Mouse (Mus musculus) heart, embryonic 15.5 days (tissue): Measurements from ENCODE around the gene Ambra1. TPM values are rescaled to one million over a fixed set of nuclear protein-coding genes. Genes with fewer than 3 reads are reported as not detected.

Experiments
- ATAC-seq: fragments of 200-750 bp; cut with Nextera tagmentation; replicated peaks from 2 replicates; pipeline ENCODE4 v1.8.0; 2017; ENCODE audit warnings: low read depth, moderate TSS enrichment; ENCODE audit not compliant: insufficient number of reproducible peaks, insufficient read depth, low FRiP score
- H3K27ac ChIP-seq: fragments of 300-500 bp; sonication (generic); 2 replicates; pipeline ENCODE4 v1.5.1; 2015; ENCODE audit warnings: mild to moderate bottlenecking, inconsistent platforms
- H3K27me3 ChIP-seq: fragments of 300-500 bp; sonication (generic); 2 replicates; pipeline ENCODE4 v1.6.1; 2015; ENCODE audit warnings: inconsistent platforms
- H3K36me3 ChIP-seq: fragments of 300-500 bp; sonication (generic); 2 replicates; pipeline ENCODE4 v1.6.1; 2015; ENCODE audit warnings: mild to moderate bottlenecking, inconsistent platforms
- H3K4me1 ChIP-seq: fragments of 300-500 bp; sonication (generic); replicated peaks from 2 replicates; pipeline ENCODE4 v1.6.1; 2015; ENCODE audit warnings: inconsistent platforms
- H3K4me2 ChIP-seq: fragments of 300-500 bp; sonication (generic); 2 replicates; pipeline ENCODE4 v1.6.1; 2015; ENCODE audit warnings: inconsistent platforms, mild to moderate bottlenecking, moderate library complexity
- H3K4me3 ChIP-seq: fragments of 300-500 bp; sonication (generic); 2 replicates; pipeline ENCODE4 v1.5.1; 2015; ENCODE audit warnings: mild to moderate bottlenecking, inconsistent platforms
- H3K9ac ChIP-seq: fragments of 300-500 bp; sonication (generic); 2 replicates; pipeline ENCODE4 v1.6.1; 2015; ENCODE audit warnings: mild to moderate bottlenecking, inconsistent platforms
- H3K9me3 ChIP-seq: fragments of 300-500 bp; sonication (generic); replicated peaks from 2 replicates; pipeline ENCODE4 v1.6.1; 2016; ENCODE audit warnings: inconsistent platforms
- WGBS: fragments of 180-500 bp; shearing (Covaris S2); methylation state at CpG from one replicate; pipeline ENCODE4 v1.1.7; 2015; ENCODE audit warnings: mixed read lengths; 5-methylcytosine and 5-hydroxymethylcytosine counted together
- polyA plus RNA-seq: library from polyadenylated mRNA; unstranded; fragments of >200 nt; fragmentation: Nextera tagmentation; extraction: Ambion mirVana; gene quantifications from 2 replicates; pipeline ENCODE4 v1.2.1, GENCODE M21; 2015

Ambra1 gene
- polyA plus RNA-seq, 1 experiment from 2014 or later, result 8.6 TPM

- no peaks in the 10 kb centered on the region for H3K4me1 ChIP-seq
- no peaks in the 10 kb centered on the region for H3K27me3 ChIP-seq
- ATAC-seq, result no peak
- WGBS, result 83% methylated on average over 3 of the region's 3 CpGs
- H3K9me3 ChIP-seq, result no peaks in the 10 kb centered on the region
- no peak overlapping the region for H3K9ac ChIP-seq
- no peak overlapping the region for H3K4me3 ChIP-seq
- H3K36me3 ChIP-seq, result peaks cover 13% of the 10 kb centered on the region; the same call in 1 of the 2 replicates
- no peak overlapping the region for H3K27ac ChIP-seq
- no peak overlapping the region for H3K4me2 ChIP-seq
Measured at GRCm38 (mm10) chr2:91903171-91903925, 173.4 kb downstream of the Ambra1 start.

DNA sequence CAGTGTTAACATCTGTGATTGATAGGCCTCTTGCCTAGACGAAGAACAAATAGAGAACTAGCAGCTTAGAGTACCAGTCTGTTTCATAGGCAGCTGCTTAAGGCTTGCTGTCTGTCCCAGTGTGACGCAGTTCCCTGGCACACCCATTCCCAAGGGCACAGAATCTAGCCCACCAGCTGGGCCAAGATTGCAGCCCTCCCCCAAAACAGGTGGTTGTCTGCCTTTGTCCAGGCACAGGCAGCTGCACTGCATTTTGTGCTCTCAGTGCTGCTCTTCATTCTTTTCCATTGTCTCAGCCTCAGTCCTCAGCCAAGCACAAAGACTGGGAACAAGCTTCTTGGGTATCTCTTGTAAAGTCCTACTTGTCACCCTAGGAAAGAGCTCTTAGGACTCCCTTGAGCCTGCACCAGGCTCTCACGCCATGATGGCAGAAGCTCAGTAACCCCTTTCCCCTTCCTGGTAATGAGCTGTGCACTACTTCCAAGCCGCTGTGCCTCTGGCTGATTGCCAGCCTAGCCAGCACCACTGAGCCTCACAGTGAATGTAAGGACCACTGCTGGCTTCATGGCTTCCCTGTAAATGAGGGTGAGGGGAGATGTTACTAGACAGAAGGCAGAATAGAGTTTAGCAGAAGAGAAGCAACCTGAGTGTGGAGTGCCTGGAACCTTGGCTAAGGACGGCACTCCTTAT, 174.8 kb downstream of the Ambra1 start:
- H3K9me3 ChIP-seq, result no peaks in the 10 kb centered on the region
- H3K27me3 ChIP-seq, result no peaks in the 10 kb centered on the region
- no peak overlapping the region for H3K27ac ChIP-seq
- no peak for ATAC-seq
- no peak overlapping the region for H3K9ac ChIP-seq
- H3K4me1 ChIP-seq, result no peaks in the 10 kb centered on the region
- no peak overlapping the region for H3K4me2 ChIP-seq
- H3K4me3 ChIP-seq, result no peak overlapping the region
- WGBS, result 70% methylated on average over 5 of the region's 5 CpGs
- peaks cover 13% of the 10 kb centered on the region; the same call in 1 of the 2 replicates for H3K36me3 ChIP-seq

DNA sequence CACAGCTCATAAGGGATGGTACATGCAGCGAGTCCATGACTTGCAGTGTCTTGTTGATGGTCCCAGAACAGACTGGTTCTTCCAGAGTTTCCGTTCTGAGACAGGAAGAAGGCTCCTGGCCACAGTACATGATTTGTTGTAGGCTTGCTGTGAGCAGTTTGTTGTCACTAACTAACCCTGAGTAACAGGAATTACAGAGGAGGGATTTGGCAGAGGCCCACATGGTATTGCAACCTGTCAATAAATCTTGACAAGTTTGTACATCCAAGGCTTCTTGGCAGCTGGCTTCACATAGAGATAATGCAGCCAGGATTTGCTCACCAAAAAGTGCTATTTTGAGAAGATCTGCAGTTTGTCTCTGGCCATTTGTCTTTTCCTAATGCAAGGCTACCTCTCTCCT, 176.2 kb downstream of the Ambra1 start:
- H3K9me3 ChIP-seq, result no peaks in the 10 kb centered on the region
- H3K9ac ChIP-seq, result no peak overlapping the region
- ATAC-seq, result no peak
- H3K27ac ChIP-seq, result no peak overlapping the region
- H3K4me1 ChIP-seq, result no peaks in the 10 kb centered on the region
- H3K36me3 ChIP-seq, result peaks cover 4% of the 10 kb centered on the region; the same call in 1 of the 2 replicates
- 95% methylated on average over 2 of the region's 2 CpGs for WGBS
- H3K4me2 ChIP-seq, result no peak overlapping the region
- no peaks in the 10 kb centered on the region for H3K27me3 ChIP-seq
- no peak overlapping the region for H3K4me3 ChIP-seq

DNA sequence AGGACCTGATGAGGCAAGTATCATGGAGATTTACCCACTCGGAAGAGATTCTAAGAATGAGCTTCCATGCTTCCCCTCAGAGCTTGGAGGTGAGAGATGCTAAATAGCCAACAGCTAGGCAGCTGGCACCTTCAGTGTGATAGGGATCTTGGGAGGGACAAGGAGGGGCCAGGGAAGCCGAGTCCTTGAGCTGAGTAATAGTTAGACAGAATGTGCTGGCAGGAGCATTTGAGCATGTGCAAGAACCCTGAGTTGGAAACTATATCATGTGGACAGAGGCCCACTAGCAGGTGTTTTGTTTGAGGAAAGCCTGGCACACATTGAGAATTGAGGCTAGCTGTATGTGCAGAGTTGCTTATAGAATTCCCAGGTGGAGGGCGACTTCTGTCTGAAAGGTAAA, 182.7 kb downstream of the Ambra1 start:
- ATAC-seq, result no peak
- no peaks in the 10 kb centered on the region for H3K27me3 ChIP-seq
- H3K4me3 ChIP-seq, result no peak overlapping the region
- no peaks in the 10 kb centered on the region for H3K4me1 ChIP-seq
- 52% methylated on average over 3 of the region's 3 CpGs for WGBS
- no peak overlapping the region for H3K4me2 ChIP-seq
- no peak overlapping the region for H3K27ac ChIP-seq
- no peaks in the 10 kb centered on the region for H3K9me3 ChIP-seq
- no peak overlapping the region for H3K9ac ChIP-seq
- peaks cover 35% of the 10 kb centered on the region for H3K36me3 ChIP-seq

- H3K4me2 ChIP-seq, result no peak overlapping the region
- H3K4me3 ChIP-seq, result no peak overlapping the region
- H3K27ac ChIP-seq, result no peak overlapping the region
- no peak overlapping the region for H3K9ac ChIP-seq
- no peaks in the 10 kb centered on the region for H3K27me3 ChIP-seq
- H3K36me3 ChIP-seq, result peaks cover 44% of the 10 kb centered on the region
- H3K4me1 ChIP-seq, result no peaks in the 10 kb centered on the region
- H3K9me3 ChIP-seq, result no peaks in the 10 kb centered on the region
- WGBS, result 70% methylated on average over 7 of the region's 7 CpGs
- no peak for ATAC-seq
Measured at GRCm38 (mm10) chr2:91913328-91914110, 183.6 kb downstream of the Ambra1 start.

- 76% methylated on average over 7 of the region's 7 CpGs for WGBS
- peaks cover 39% of the 10 kb centered on the region for H3K36me3 ChIP-seq
Measured at GRCm38 (mm10) chr2:91916346-91916977, 186.5 kb downstream of the Ambra1 start.

GRCm38 (mm10) chr2:91917096-91917495, 187.2 kb downstream of the Ambra1 start:
- Histone ChIP-seq H3K9ac (no peak overlapping the region), H3K4me1 (peaks cover 9% of the 10 kb centered on the region), H3K4me3 (no peak overlapping the region), H3K36me3 (peaks cover 32% of the 10 kb centered on the region), H3K27ac (no peak overlapping the region), H3K9me3 (no peaks in the 10 kb centered on the region), H3K27me3 (peaks cover 20% of the 10 kb centered on the region), H3K4me2 (no peak overlapping the region)
- 91% methylated on average over 7 of the region's 7 CpGs for WGBS
- ATAC-seq, result no peak

More at GRCm38 (mm10) chr2:91916346-91916977, 186.5 kb downstream of the Ambra1 start:
- no peak overlapping the region for H3K9ac ChIP-seq
- H3K27ac ChIP-seq, result no peak overlapping the region
- ATAC-seq, result no peak
- peaks cover 3% of the 10 kb centered on the region for H3K4me1 ChIP-seq
- H3K4me2 ChIP-seq, result no peak overlapping the region
- no peaks in the 10 kb centered on the region for H3K9me3 ChIP-seq
- peaks cover 14% of the 10 kb centered on the region for H3K27me3 ChIP-seq
- H3K4me3 ChIP-seq, result no peak overlapping the region

DNA sequence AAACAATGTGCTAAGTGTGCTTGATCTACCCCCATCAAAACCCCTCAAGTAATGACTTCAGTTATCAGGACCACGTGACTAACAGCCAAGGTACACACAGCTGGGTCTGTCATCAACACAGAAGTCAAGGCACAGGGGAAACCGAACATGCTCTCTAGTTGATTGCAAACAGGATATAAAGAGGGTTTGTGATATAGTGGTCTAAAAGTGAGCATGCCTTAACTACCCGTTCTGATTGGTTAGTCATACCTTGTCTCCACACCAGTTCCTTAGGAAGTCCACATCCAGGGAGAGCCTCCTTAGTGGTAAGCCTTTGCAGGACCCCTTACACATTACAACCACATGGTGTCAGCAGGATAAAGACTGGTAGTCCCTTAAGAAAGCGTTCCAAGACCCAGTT, 190.2 kb downstream of the Ambra1 start:
- 62% methylated on average over 4 of the region's 4 CpGs for WGBS
- peaks cover 28% of the 10 kb centered on the region for H3K4me1 ChIP-seq

DNA sequence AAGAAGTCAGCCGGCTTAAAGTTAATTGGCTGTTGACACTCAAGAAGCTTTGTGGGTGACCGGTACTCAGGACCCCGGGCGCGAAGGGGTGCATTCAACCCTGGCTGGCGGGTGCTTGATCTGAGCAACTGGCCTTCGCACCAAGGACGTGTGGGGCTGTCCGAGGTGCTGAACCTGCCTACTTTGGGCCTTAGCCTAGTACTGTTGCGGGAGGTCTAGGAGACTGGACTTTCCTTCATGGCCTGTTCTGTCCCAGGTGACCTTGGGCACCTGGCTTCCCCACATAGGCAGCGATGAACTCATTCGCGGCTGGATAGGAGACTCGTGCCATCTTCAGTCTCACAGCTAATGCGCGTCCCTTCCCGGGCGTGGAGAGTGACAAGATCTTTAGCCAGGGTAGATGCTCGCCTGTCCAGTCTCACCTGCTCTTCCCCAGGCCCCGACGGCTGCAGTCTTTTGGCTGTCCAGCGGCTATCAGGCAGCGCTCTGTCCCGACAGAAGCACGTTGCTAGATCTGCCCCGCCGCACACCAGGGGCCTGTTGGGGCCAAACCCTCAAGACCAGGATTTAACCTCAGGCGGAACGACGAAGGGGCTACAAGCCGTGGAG, 191.4 kb downstream of the Ambra1 start:
- Histone ChIP-seq H3K4me2 (peak overlapping the region; percentile 93), H3K9me3 (no peaks in the 10 kb centered on the region), H3K4me3 (peak overlapping the region; percentile 59), H3K36me3 (peaks cover 19% of the 10 kb centered on the region), H3K4me1 (peaks cover 28% of the 10 kb centered on the region), H3K9ac (peak overlapping the region; percentile 21; the same call in 1 of the 2 replicates), H3K27me3 (peaks cover 52% of the 10 kb centered on the region), H3K27ac (no peak overlapping the region)
- 4% methylated on average over 31 of the region's 31 CpGs for WGBS
- ATAC-seq, result no peak; the same call in 1 of the 2 replicates

More for the DNA sequence above, 190.2 kb downstream of the Ambra1 start:
- peaks cover 50% of the 10 kb centered on the region for H3K27me3 ChIP-seq
- H3K9me3 ChIP-seq, result no peaks in the 10 kb centered on the region
- H3K9ac ChIP-seq, result no peak overlapping the region
- H3K36me3 ChIP-seq, result peaks cover 19% of the 10 kb centered on the region
- H3K27ac ChIP-seq, result no peak overlapping the region
- no peak overlapping the region for H3K4me3 ChIP-seq
- no peak overlapping the region for H3K4me2 ChIP-seq
- no peak for ATAC-seq

DNA sequence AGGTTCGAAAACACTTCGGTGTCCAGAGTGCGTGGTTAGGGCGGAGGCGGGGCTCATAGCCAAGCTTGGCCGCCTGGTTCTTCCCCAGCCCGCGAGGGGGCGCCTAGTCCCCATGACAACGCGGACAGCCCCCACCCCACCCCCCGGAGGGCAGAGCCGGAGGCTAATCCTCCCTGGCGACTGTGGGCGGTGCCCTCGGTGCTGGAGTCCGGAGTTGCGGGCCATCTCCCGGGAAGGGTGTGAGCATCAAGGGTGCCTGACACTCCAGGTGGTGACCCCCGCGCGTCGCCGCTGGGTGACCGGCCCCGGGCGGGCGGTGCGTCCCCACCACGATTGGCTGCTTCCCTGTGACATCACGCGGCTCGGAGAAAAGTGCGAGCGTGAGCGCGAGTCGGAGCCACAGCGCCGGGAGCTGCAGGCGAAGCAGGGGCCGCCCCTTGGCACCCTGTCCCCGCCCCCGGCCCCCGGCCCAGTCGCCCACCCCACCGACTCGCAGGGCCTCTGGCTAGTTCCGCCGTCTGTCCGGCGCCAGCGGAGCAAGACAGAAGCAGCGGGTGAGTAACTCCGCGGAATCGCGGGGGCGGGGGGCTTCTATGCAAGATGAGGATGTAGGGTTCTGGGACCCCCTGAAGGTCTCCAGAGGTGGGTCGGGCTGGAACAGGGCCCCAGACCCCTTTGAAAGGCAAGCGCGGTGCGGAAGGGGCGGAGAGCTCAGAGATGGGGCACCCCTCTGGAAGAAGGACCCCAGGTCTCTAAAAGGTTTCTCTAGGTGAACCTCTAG, 192.0 kb downstream of the Ambra1 start:
- H3K27ac ChIP-seq, result no peak overlapping the region
- WGBS, result under 1% methylated on average over 64 of the region's 64 CpGs
- peak overlapping the region; percentile 21 for H3K9ac ChIP-seq

More for the DNA sequence above, 192.0 kb downstream of the Ambra1 start:
- Histone ChIP-seq H3K27me3 (peaks cover 52% of the 10 kb centered on the region), H3K9me3 (no peaks in the 10 kb centered on the region), H3K4me2 (peak overlapping the region; percentile 93), H3K4me3 (peak overlapping the region; percentile 59), H3K4me1 (peaks cover 28% of the 10 kb centered on the region), H3K36me3 (peaks cover 14% of the 10 kb centered on the region)
- peak; percentile 56 for ATAC-seq
